Mouse (Mus musculus) right cerebral cortex, postnatal 10 days (tissue): Measurements from ENCODE around the gene Olfr1352.
"Not testable (repeated sequence)": the region's sequence is repeated elsewhere in the genome, so short reads cannot be mapped to it uniquely, and the experiment has no call there.

Experiments
- DNase-seq, 2 experiments: peaks; one replicate each; pipeline ENCODE4 v3.0.0; 2021; ENCODE audit warnings: low spot score in 2 of 2

Olfr1352 gene

GRCm38 (mm10) chr10:78980750-78981149 lies at the start of gene Olfr1352:
Gene Olfr1352 (plus strand): TSS chr10:78981050.
- DNase-seq = no peak

DNA sequence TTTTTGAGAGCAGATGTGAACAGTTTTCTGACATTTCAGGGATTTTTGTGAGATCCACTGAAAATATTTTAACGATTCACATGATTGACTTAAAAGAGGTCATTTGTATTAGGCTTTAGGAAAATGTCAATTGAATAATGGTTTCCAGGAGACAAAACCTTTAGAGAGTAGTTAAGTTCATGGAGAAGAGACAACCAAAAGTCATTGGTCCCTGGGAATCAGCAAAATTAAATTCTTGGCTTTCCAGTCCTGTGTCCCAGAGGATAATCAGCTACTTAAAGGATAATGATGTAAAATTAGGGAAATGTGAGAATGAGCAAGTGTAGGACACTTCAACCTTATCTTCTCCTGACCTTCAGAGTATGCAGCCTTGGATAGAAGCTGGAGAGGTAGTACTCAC lies 30.5 kb upstream of the Olfr1352 start, which contains the start of gene Olfr8:
Gene Olfr8 (plus strand): TSS at position 301 of the 400 bp plus-strand sequence.
- not testable (repeated sequence) for DNase-seq

DNA sequence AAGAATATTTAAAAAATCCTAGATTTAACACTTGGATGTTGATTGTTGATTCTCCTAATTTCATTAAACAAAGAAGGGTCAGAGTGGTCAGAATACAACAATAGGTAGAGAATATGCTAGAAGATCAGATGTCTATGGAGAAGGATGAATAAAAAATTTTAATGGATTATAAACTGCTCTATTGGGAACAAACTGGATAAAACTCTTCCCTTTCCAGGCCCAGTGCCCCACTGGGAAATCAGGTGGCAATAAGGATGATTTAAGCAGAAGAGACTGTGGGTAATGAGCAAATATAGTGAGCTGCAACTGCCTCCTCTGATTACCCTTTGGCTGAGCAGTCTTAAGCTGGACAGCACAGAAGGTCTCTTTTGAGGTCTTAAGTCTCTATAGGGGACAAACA lies 17.8 kb upstream of the Olfr1352 start, which contains the start of gene Olfr1353:
Gene Olfr1353 (plus strand): TSS at position 301 of the 400 bp plus-strand sequence.
- not testable (repeated sequence) for DNase-seq

GRCm38 (mm10) chr10:79012172-79012571 lies 31.3 kb downstream of the Olfr1352 start, which contains the start of gene Olfr1351:
Gene Olfr1351 (plus strand): TSS chr10:79012472.
- no peak for DNase-seq

- DNase-seq = no peak
Observed at GRCm38 (mm10) chr10:79028441-79028840, 47.6 kb downstream of the Olfr1352 start, which contains the start of gene Olfr57. Gene Olfr57 (plus strand): TSS chr10:79028741.
